Mouse (Mus musculus) small intestine, adult 2 months (tissue): ENCODE data around the gene Desi2.
"Not testable (repeated sequence)": the region's sequence is repeated elsewhere in the genome, so short reads cannot be mapped to it uniquely, and the experiment has no call there.

Experiments
- CTCF ChIP-seq: fragments of 200-500 bp; IDR thresholded peaks from 2 replicates; pipeline ENCODE4 v1.5.1; 2012; ENCODE audit warnings: low read depth, mild to moderate bottlenecking, control low read depth, inconsistent platforms, low read length, moderate library complexity, mixed read lengths; ENCODE audit not compliant: insufficient replicate concordance, insufficient read length; ENCODE audit errors: extremely low read depth
- POLR2A ChIP-seq: fragments of 200-500 bp; IDR thresholded peaks from 2 replicates; pipeline ENCODE4 v1.6.1; 2012; ENCODE audit warnings: low read depth, mild to moderate bottlenecking, control low read depth, inconsistent platforms, low read length, moderate library complexity

GRCm38 (mm10) chr1:178146513-178146912 lies 40.7 kb upstream of the Desi2 start:
- TF ChIP-seq CTCF, POLR2A: not testable (repeated sequence)
